Mouse (Mus musculus): Measurements from ENCODE around the gene Bcl2l12. TPM values are rescaled to one million over a fixed set of nuclear protein-coding genes. Genes with fewer than 3 reads are reported as not detected.

Bcl2l12 gene
- polyA plus RNA-seq, 1 experiment from 2014 or later: 70.6 TPM

DNA sequence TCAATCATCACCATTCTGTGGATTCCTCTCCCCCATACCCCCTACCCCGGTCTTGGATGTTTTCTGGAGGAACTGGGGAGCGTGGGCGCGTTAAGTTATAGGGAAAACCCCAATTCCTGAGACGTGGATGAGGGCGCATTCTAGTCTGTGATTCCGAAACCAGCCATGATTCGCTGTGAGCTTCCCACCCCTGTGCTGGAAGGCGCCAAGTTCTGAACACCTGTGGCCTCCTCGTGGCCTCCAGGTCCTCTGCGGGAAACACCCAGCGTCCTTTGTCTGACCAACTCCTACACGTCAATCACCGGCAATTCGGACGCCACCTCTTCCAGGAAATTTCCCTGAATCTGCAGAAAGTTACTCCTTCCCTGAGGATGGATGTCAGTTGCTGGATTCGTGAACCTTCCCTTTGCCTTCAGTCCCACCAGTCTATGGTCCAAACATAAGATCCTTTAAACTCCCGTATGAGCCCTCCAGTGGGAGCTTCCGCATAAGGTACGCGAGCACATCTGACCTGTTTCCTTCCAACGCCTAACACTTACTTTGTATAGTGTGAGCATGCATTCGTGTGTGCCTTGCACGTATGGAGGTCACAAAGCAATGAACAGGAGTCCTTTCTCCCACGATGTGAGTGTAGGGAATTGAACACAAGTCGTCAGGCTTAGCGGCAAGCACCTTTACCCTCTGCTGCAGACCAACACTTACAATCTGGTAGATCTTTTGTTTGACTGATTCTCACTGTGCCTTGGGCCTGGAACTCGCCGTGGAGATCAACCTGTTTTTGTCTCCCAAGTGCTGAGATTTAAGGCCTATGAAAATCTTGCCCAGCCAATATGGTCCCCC lies 11.4 kb downstream of the Bcl2l12 start:
- ATAC-seq (replicated peaks; ENCODE audit: low FRiP score) (peak; percentile 42), DNase-seq (ENCODE audit: low spot score) (no peak)
- Histone ChIP-seq H3K36me3 (ENCODE audit: control insufficient read depth, insufficient read depth, low read length) (peaks cover 1% of the 10 kb centered on the region; the same call in 1 of the 2 replicates), H3K9me3 (ENCODE audit: control insufficient read depth, low read length) (no peaks in the 10 kb centered on the region), H3K4me1 (replicated peaks; ENCODE audit: control insufficient read depth, insufficient read depth, low read length) (peaks cover 19% of the 10 kb centered on the region), H3K9ac (ENCODE audit: low read length) (peak overlapping the region; percentile 91), H3K4me3 (ENCODE audit: low read depth, low read length) (peak overlapping the region; percentile 94), H3K4me2 (ENCODE audit: low read depth, low read length, severe bottlenecking) (peak overlapping the region; percentile 70), H3K27me3 (ENCODE audit: control insufficient read depth, insufficient read depth, low read length) (no peaks in the 10 kb centered on the region), H3K27ac (ENCODE audit: low read depth, low read length) (peak overlapping the region; percentile 90)
- WGBS: under 1% methylated on average over 29 of the region's 29 CpGs

DNA sequence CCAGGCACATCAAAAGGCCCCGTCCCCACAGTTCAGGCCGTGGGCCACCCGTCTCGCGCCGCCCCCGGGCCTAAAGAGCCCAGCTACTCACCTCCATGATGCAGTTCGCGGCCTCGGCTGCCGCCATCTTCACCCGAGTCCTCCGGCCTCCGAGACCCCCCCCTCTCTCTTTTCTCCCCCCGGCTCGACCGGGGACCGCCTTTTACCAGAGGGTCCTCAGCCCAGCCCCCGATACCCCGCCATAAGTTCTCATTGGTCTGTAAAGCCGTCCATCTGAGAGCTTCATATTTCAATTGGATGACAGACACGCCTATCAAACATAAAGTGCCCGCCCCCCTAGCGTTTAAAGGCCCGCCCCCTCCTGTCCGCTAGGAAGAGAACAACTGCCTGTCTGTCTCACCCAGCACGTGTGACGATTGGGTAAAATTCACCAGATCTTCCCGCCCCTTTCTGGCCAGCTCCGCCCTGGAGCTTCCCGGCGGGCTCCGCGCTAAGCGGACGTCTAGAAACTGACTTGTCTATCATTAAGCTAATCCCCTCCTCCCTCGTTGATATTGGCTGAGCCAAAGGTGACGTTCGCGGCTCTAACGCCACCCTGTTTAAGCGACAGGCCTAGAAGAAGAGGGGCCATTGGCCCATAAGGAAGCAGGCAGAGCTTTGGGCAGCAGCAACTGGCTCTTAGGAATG lies 12.2 kb downstream of the Bcl2l12 start, which contains the start of gene Prmt1:
Gene Prmt1 (minus strand): TSS at position 377 of the 687 bp plus-strand sequence.
- under 1% methylated on average over 42 of the region's 42 CpGs for WGBS
- H3K4me3 ChIP-seq (ENCODE audit: low read depth, low read length): peak within 1 kb of the TSS; percentile 94
- ATAC-seq (replicated peaks; ENCODE audit: low FRiP score): peak; percentile 96
- peak; percentile 97 for DNase-seq (ENCODE audit: low spot score)
- H3K9me3 ChIP-seq (ENCODE audit: control insufficient read depth, low read length): no peaks in the 10 kb centered on the region
- H3K4me2 ChIP-seq (ENCODE audit: low read depth, low read length, severe bottlenecking): peak within 1 kb of the TSS; percentile 70
- H3K4me1 ChIP-seq (replicated peaks; ENCODE audit: control insufficient read depth, insufficient read depth, low read length): peaks cover 19% of the 10 kb centered on the region
- peak within 1 kb of the TSS; percentile 90 for H3K27ac ChIP-seq (ENCODE audit: low read depth, low read length)
- H3K9ac ChIP-seq (ENCODE audit: low read length): peak within 1 kb of the TSS; percentile 99
- peaks cover 9% of the 10 kb centered on the region for H3K36me3 ChIP-seq (ENCODE audit: control insufficient read depth, insufficient read depth, low read length)
- H3K27me3 ChIP-seq (ENCODE audit: control insufficient read depth, insufficient read depth, low read length): no peaks in the 10 kb centered on the region

DNA sequence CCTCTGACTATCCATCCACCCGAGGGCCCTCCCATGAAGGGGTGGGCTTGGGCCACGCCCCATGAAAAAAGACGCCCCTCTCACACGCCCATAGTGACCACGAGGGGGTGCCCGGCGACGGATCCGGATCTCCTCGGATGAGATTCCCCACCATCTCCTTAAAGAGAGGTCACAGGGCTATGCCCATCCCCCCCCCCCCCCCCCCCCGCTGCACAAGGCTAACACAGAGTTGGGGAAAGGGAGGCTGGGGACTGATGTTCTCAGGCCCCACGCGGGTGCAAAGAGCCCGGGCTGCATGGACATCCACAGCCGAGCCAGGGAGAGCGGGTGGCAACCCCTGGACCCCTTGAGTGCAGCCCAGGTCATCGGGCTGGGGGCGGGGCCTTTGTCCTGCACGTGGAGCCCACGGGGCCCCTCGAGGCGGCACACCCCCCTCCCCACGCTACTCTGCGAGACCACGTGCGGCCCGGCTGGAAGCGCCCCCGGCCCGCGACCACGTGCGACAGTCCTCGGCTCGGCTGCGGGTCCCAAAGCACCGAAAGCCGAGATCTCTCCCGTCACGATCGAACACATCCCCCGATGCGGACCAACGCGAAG lies 12.8 kb downstream of the Bcl2l12 start:
- under 1% methylated on average over 43 of the region's 45 CpGs for WGBS
- ATAC-seq (replicated peaks; ENCODE audit: low FRiP score): peak; percentile 8; the same call in 1 of the 2 replicates

DNA sequence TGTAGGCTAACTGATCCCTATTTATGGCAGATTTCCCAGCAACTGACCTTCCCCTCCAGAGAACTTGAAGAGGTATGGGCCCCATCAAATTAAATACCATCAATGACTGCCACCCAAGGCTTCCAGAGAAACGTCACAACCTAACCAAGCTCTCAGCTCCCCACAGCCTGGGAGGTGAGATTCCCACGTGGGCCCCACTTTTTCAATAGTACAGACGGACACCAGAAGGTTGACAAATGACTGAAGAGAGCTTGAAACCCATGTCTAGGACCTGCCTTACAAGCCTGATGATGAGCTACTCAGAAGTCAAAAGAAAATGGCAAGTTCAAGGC lies 13.7 kb downstream of the Bcl2l12 start:
- peak overlapping the region; percentile 63 for H3K4me2 ChIP-seq (ENCODE audit: low read depth, low read length, severe bottlenecking)
- H3K27me3 ChIP-seq (ENCODE audit: control insufficient read depth, insufficient read depth, low read length): no peaks in the 10 kb centered on the region
- peaks cover 20% of the 10 kb centered on the region for H3K36me3 ChIP-seq (ENCODE audit: control insufficient read depth, insufficient read depth, low read length)
- no peaks in the 10 kb centered on the region for H3K9me3 ChIP-seq (ENCODE audit: control insufficient read depth, low read length)
- H3K27ac ChIP-seq (ENCODE audit: low read depth, low read length): no peak overlapping the region
- H3K4me1 ChIP-seq (replicated peaks; ENCODE audit: control insufficient read depth, insufficient read depth, low read length): peaks cover 19% of the 10 kb centered on the region
- no peak for ATAC-seq (replicated peaks; ENCODE audit: low FRiP score)
- peak overlapping the region; percentile 12; the same call in 1 of the 2 replicates for H3K9ac ChIP-seq (ENCODE audit: low read length)
- H3K4me3 ChIP-seq (ENCODE audit: low read depth, low read length): peak overlapping the region; percentile 94
- no peak for DNase-seq (ENCODE audit: low spot score)
- WGBS: 50% methylated on average over 3 of the region's 3 CpGs

More for the DNA sequence above, 12.8 kb downstream of the Bcl2l12 start:
- Histone ChIP-seq H3K36me3 (ENCODE audit: control insufficient read depth, insufficient read depth, low read length) (peaks cover 16% of the 10 kb centered on the region), H3K27me3 (ENCODE audit: control insufficient read depth, insufficient read depth, low read length) (no peaks in the 10 kb centered on the region), H3K9me3 (ENCODE audit: control insufficient read depth, low read length) (no peaks in the 10 kb centered on the region), H3K4me1 (replicated peaks; ENCODE audit: control insufficient read depth, insufficient read depth, low read length) (peaks cover 19% of the 10 kb centered on the region), H3K4me2 (ENCODE audit: low read depth, low read length, severe bottlenecking) (peak overlapping the region; percentile 63), H3K9ac (ENCODE audit: low read length) (peak overlapping the region; percentile 99), H3K27ac (ENCODE audit: low read depth, low read length) (peak overlapping the region; percentile 84), H3K4me3 (ENCODE audit: low read depth, low read length) (peak overlapping the region; percentile 94)
- DNase-seq (ENCODE audit: low spot score): peak; percentile 90

DNA sequence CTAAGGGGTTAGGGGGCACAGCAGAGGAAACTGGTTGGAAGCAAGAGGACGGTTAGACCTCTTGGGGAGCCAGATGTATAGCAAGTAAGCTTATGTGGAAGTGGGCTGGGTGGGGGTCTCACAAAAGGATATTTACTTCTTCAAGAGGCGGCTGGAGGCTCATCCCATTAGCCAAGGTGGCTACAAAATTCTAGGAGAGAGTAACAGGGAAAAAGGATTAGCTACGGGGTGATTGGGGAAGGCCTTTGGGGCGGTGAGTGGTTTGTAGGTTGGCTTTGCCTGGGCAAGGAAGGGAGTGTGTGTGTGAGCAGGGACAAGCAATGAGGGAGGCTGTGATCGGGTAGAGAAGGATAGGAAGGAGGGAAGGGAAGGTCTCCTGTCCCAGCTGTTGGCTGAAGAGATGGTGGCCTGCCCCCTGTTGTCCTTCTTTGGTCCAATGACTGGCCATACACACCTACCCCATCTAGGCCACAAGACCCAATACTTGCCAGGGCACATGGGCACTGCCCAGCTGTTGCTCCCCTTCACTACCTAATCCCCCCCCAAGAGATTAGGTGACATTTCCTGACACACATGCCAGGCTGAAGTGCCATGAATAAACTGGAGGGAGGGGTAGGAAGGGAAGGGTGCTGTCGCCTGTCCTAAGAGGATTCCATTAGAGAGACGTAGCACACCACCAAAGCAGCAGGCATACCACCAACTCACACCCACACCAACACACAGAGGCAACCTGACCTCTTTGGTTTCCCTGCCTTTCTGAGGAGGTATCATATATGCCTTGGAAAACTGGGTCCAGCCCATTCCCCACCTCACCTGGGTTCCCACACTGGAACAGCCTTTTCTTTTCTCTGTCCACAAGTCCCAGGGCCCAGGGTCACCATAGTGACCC lies 14.3 kb downstream of the Bcl2l12 start:
- Histone ChIP-seq H3K36me3 (ENCODE audit: control insufficient read depth, insufficient read depth, low read length) (peaks cover 27% of the 10 kb centered on the region), H3K4me1 (replicated peaks; ENCODE audit: control insufficient read depth, insufficient read depth, low read length) (peaks cover 19% of the 10 kb centered on the region), H3K9ac (ENCODE audit: low read length) (peak overlapping the region; percentile 20; the same call in 1 of the 2 replicates), H3K27me3 (ENCODE audit: control insufficient read depth, insufficient read depth, low read length) (no peaks in the 10 kb centered on the region), H3K4me3 (ENCODE audit: low read depth, low read length) (peak overlapping the region; percentile 94), H3K27ac (ENCODE audit: low read depth, low read length) (no peak overlapping the region), H3K9me3 (ENCODE audit: control insufficient read depth, low read length) (no peaks in the 10 kb centered on the region), H3K4me2 (ENCODE audit: low read depth, low read length, severe bottlenecking) (peak overlapping the region; percentile 63)
- WGBS: 76% methylated on average over 7 of the region's 7 CpGs
- ATAC-seq (replicated peaks; ENCODE audit: low FRiP score) (no peak), DNase-seq (ENCODE audit: low spot score) (no peak)

DNA sequence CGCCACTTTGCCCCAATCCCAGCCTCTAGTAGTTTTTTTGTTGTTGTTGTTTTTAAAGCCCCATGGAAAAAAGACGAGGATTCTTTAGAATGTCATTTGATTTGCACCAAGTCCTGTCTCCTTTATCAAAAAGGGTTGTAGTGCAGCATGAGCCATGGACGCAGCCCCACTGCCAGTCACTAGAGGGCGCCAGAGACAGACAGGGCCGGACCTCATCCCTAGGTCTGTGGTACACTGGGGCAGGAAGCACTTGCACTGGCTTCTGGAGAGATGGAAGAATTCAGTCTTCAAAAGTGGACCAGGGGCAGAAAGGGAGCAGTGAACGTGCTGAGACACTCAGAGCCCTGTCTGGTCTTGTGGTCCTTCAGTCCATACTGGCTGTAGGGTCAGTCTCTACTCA lies 15.4 kb downstream of the Bcl2l12 start:
- Histone ChIP-seq H3K4me2 (ENCODE audit: low read depth, low read length, severe bottlenecking) (no peak overlapping the region), H3K27ac (ENCODE audit: low read depth, low read length) (no peak overlapping the region), H3K9me3 (ENCODE audit: control insufficient read depth, low read length) (no peaks in the 10 kb centered on the region), H3K4me1 (replicated peaks; ENCODE audit: control insufficient read depth, insufficient read depth, low read length) (peaks cover 16% of the 10 kb centered on the region), H3K27me3 (ENCODE audit: control insufficient read depth, insufficient read depth, low read length) (no peaks in the 10 kb centered on the region), H3K36me3 (ENCODE audit: control insufficient read depth, insufficient read depth, low read length) (peaks cover 36% of the 10 kb centered on the region), H3K9ac (ENCODE audit: low read length) (no peak overlapping the region), H3K4me3 (ENCODE audit: low read depth, low read length) (no peak overlapping the region)
- DNase-seq (ENCODE audit: low spot score) (peak; percentile 93), ATAC-seq (replicated peaks; ENCODE audit: low FRiP score) (no peak)
- 40% methylated on average over 6 of the region's 6 CpGs for WGBS

DNA sequence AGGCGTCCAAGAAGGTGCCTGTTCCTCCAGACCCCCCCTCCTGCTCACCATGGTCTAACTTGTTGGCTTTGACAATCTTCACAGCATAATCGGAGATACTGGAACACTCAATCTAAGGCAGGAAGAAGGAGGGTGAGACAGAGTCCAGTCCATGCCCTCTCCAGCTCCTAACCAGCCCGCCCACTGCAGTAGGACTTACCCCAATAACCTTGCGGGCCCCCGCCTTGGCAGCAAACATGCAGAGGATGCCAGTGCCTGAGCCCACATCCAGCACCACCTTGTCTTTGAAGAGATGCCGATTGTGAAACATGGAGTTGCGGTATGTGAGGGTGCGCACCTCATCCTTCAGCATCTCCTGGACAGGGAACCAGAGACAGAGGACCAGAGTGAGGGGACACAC lies 17.0 kb downstream of the Bcl2l12 start:
- H3K9me3 ChIP-seq (ENCODE audit: control insufficient read depth, low read length): no peaks in the 10 kb centered on the region
- H3K4me1 ChIP-seq (replicated peaks; ENCODE audit: control insufficient read depth, insufficient read depth, low read length): peaks cover 11% of the 10 kb centered on the region
- 96% methylated on average over 8 of the region's 8 CpGs for WGBS
- no peaks in the 10 kb centered on the region for H3K27me3 ChIP-seq (ENCODE audit: control insufficient read depth, insufficient read depth, low read length)
- DNase-seq (ENCODE audit: low spot score) (no peak), ATAC-seq (replicated peaks; ENCODE audit: low FRiP score) (no peak)
- no peak overlapping the region for H3K4me2 ChIP-seq (ENCODE audit: low read depth, low read length, severe bottlenecking)
- H3K36me3 ChIP-seq (ENCODE audit: control insufficient read depth, insufficient read depth, low read length): peaks cover 49% of the 10 kb centered on the region
- no peak overlapping the region for H3K4me3 ChIP-seq (ENCODE audit: low read depth, low read length)
- no peak overlapping the region for H3K27ac ChIP-seq (ENCODE audit: low read depth, low read length)
- no peak overlapping the region for H3K9ac ChIP-seq (ENCODE audit: low read length)

DNA sequence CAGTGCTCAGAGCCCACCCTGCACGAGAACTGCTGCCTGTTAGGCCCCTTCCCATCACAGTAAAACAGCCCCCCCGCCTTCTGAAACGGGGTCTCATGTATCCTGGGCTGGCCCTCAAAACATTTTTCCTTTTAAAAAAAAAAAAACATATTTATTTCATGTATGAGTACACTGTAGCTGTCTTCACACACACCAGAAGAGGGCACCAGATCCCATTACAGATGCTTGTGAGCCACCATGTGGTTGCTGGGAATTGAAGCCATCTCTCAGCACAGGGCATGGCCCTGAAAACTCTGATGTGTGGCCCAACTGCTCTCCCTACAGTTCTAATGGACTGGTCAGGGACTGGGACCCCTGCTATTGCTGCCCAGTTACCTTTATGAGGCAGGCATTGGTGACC lies 20.2 kb downstream of the Bcl2l12 start:
- H3K27me3 ChIP-seq (ENCODE audit: control insufficient read depth, insufficient read depth, low read length): no peaks in the 10 kb centered on the region
- no peak overlapping the region for H3K9ac ChIP-seq (ENCODE audit: low read length)
- WGBS: 94% methylated on average over 3 of the region's 3 CpGs
- no peak overlapping the region for H3K4me3 ChIP-seq (ENCODE audit: low read depth, low read length)
- H3K4me2 ChIP-seq (ENCODE audit: low read depth, low read length, severe bottlenecking): no peak overlapping the region
- ATAC-seq (replicated peaks; ENCODE audit: low FRiP score) (no peak), DNase-seq (ENCODE audit: low spot score) (no peak)
- peaks cover 5% of the 10 kb centered on the region; the same call in 1 of the 2 replicates for H3K4me1 ChIP-seq (replicated peaks; ENCODE audit: control insufficient read depth, insufficient read depth, low read length)
- peaks cover 49% of the 10 kb centered on the region for H3K36me3 ChIP-seq (ENCODE audit: control insufficient read depth, insufficient read depth, low read length)
- no peak overlapping the region for H3K27ac ChIP-seq (ENCODE audit: low read depth, low read length)
- H3K9me3 ChIP-seq (ENCODE audit: control insufficient read depth, low read length): no peaks in the 10 kb centered on the region
